8 mouse cellular contexts compared by ENCODE assay signal in genomic region chr4:88033216-88033653, GRCm38 (mm10). TPM values are rescaled to one million over a fixed set of nuclear protein-coding genes. Genes with fewer than 3 reads are reported as not detected.
DNase-seq lines count a peak whose midpoint lies in the region; ATAC-seq and TF ChIP-seq lines count a peak whose summit lies in the region.

Gene Mllt3 (minus strand): TSS chr4:88033364.

- in situ Hi-C loops in CH12.LX (cut with MboI; ENCODE audit: low pct_ligation_motif_present, low pct_unique_long_range_greater_than_20kb, low sequenced_read_pairs): loop anchor here (25.0 kb wide), 2 partner anchors 304 to 671 kb away; no protein-coding TSS in a partner anchor

- peak; percentile 92 for DNase-seq in CH12.LX (ENCODE audit: extremely low read depth)
- DNase-seq in c-Kit-positive CD71-positive TER-119-negative erythroid progenitor cells, embryonic 14.5 days (ENCODE audit: low read depth): peak; percentile 93
- peak; percentile 99 for DNase-seq in forebrain, embryonic 11.5 days (ENCODE audit: low spot score)
- DNase-seq in heart, postnatal 0 days (ENCODE audit: low spot score): peak; percentile 96
- peak; percentile 97 to 98 for DNase-seq in kidney, postnatal 4 days

- H3K36me3 ChIP-seq in CH12.LX (replicated peaks in 1 of 2; ENCODE audit: control insufficient read depth in 1 of 2, insufficient read depth in 1 of 2, low read length in 1 of 2): peaks cover 0 to 18% of the 10 kb centered on the region in 2 experiments
- no peaks in the 10 kb centered on the region for H3K36me3 ChIP-seq in forebrain, embryonic 11.5 days (ENCODE audit: control insufficient read depth, insufficient read depth, low read length)
- H3K36me3 ChIP-seq in heart, postnatal 0 days (replicated peaks; ENCODE audit: control insufficient read depth, insufficient read depth, low read length): 0 out of 2 replicates have a peak, but pooled peaks cover 4% of the 10 kb centered on the region
- no peaks in the 10 kb centered on the region for H3K36me3 ChIP-seq in liver, embryonic 16.5 days (ENCODE audit: control insufficient read depth, insufficient read depth)
- H3K36me3 ChIP-seq in neural tube, embryonic 13.5 days: peaks cover 5% of the 10 kb centered on the region; the same call in 1 of the 2 replicates
- no peaks in the 10 kb centered on the region for H3K36me3 ChIP-seq in testis, adult 2 months (ENCODE audit: control insufficient read depth, insufficient read depth, low read length)

- no peak for TF ChIP-seq RAD21 in CH12.LX (IDR thresholded peaks at IDR 0.05; ENCODE audit: low read depth, low read length)

- no peak within 1 kb of the TSS for H3K27ac ChIP-seq in CH12.LX (ENCODE audit: insufficient read depth, low read depth)
- peak within 1 kb of the TSS; percentile 99 for H3K27ac ChIP-seq in forebrain, embryonic 11.5 days (ENCODE audit: low read depth, low read length)
- H3K27ac ChIP-seq in heart, postnatal 0 days (ENCODE audit: low read depth): peak within 1 kb of the TSS; percentile 82
- H3K27ac ChIP-seq in liver, embryonic 16.5 days (ENCODE audit: low read length): peak within 1 kb of the TSS; percentile 52; the same call in 1 of the 2 replicates
- H3K27ac ChIP-seq in neural tube, embryonic 13.5 days (replicated peaks): peak within 1 kb of the TSS; percentile 98
- no peak within 1 kb of the TSS for H3K27ac ChIP-seq in testis, adult 2 months (ENCODE audit: control insufficient read depth, insufficient read depth, low read depth, low read length)

- peak within 1 kb of the TSS; percentile 100 for H3K4me2 ChIP-seq in CH12.LX (ENCODE audit: insufficient read depth, low read depth, poor library complexity, severe bottlenecking)
- H3K4me2 ChIP-seq in forebrain, embryonic 11.5 days (ENCODE audit: low read depth, low read length, severe bottlenecking): peak within 1 kb of the TSS; percentile 89
- peak within 1 kb of the TSS; percentile 98 for H3K4me2 ChIP-seq in heart, postnatal 0 days (ENCODE audit: low read depth, low read length)
- peak within 1 kb of the TSS; percentile 97 for H3K4me2 ChIP-seq in liver, embryonic 16.5 days (ENCODE audit: low read depth, low read length)
- H3K4me2 ChIP-seq in neural tube, embryonic 13.5 days: peak within 1 kb of the TSS; percentile 64

- under 1% methylated on average over 34 of the region's 37 CpGs for WGBS in forebrain, embryonic 11.5 days
- WGBS in heart, postnatal 0 days: under 1% methylated on average over 37 of the region's 37 CpGs
- WGBS in liver, embryonic 16.5 days (ENCODE audit: insufficient replicate concordance): under 1% methylated on average over 37 of the region's 37 CpGs
- whole genome bisulfite sequencing in neural tube, embryonic 13.5 days: under 1% methylated on average over 37 of the region's 37 CpGs

- peak within 1 kb of the TSS; percentile 84 for H3K9ac ChIP-seq in CH12.LX (ENCODE audit: insufficient read depth, low read depth)
- H3K9ac ChIP-seq in forebrain, embryonic 11.5 days (ENCODE audit: low read length): peak within 1 kb of the TSS; percentile 93
- peak within 1 kb of the TSS; percentile 80 for H3K9ac ChIP-seq in heart, postnatal 0 days (replicated peaks; ENCODE audit: low read depth, low read length)
- H3K9ac ChIP-seq in liver, embryonic 16.5 days (ENCODE audit: low read depth, low read length): peak within 1 kb of the TSS; percentile 68
- H3K9ac ChIP-seq in neural tube, embryonic 13.5 days: peak within 1 kb of the TSS; percentile 92

- TF ChIP-seq CTCF in CH12.LX (conservative IDR thresholded peaks at IDR 0.05 in 1 of 2, IDR thresholded peaks at IDR 0.05 in 1 of 2; ENCODE audit: low read depth in 2 of 2, low read length in 2 of 2): no peak
- TF ChIP-seq CTCF in heart, postnatal 0 days (IDR thresholded peaks at IDR 0.05; ENCODE audit: low read depth): no peak
- no peak for TF ChIP-seq CTCF in testis, adult 2 months (IDR thresholded peaks at IDR 0.05; ENCODE audit: control insufficient read depth, insufficient read depth, insufficient replicate concordance, low read depth, low read length)

- dilution Hi-C loops in CH12.LX (cut with MboI; ENCODE audit: extremely low pct_ligation_motif_present, extremely low pct_unique_long_range_greater_than_20kb, low sequenced_read_pairs): no loop called here

- ATAC-seq in forebrain, embryonic 11.5 days (replicated peaks; ENCODE audit: low FRiP score): peak; percentile 91
- ATAC-seq in heart, postnatal 0 days (ENCODE audit: insufficient read depth, low read depth): peak; percentile 94
- ATAC-seq in liver, embryonic 16.5 days (ENCODE audit: low read depth): peak; percentile 96
- peak; percentile 93 for ATAC-seq in neural tube, embryonic 13.5 days (ENCODE audit: low read depth)

- H3K4me3 ChIP-seq in CH12.LX (replicated peaks in 1 of 3; ENCODE audit: low read depth in 2 of 3, low read length in 2 of 3, poor library complexity in 1 of 3): peak within 1 kb of the TSS; percentile 63 to 72 (median 68)
- H3K4me3 ChIP-seq in forebrain, embryonic 11.5 days (ENCODE audit: low read depth, low read length): peak within 1 kb of the TSS; percentile 92
- H3K4me3 ChIP-seq in heart, postnatal 0 days (ENCODE audit: low read depth, low read length): peak within 1 kb of the TSS; percentile 94
- peak within 1 kb of the TSS; percentile 69 for H3K4me3 ChIP-seq in liver, embryonic 16.5 days (ENCODE audit: low read depth, low read length)
- H3K4me3 ChIP-seq in neural tube, embryonic 13.5 days: peak within 1 kb of the TSS; percentile 66
- peak within 1 kb of the TSS; percentile 84 for H3K4me3 ChIP-seq in testis, adult 2 months (ENCODE audit: control insufficient read depth, low read depth, low read length)

- H3K4me1 ChIP-seq in CH12.LX (ENCODE audit: control insufficient read depth in 1 of 2, insufficient read depth in 2 of 2): peaks cover 0 to 16% of the 10 kb centered on the region in 2 experiments; a peak in 2 of 4 replicates
- no peaks in the 10 kb centered on the region; the same call in 1 of the 2 replicates for H3K4me1 ChIP-seq in forebrain, embryonic 11.5 days (replicated peaks; ENCODE audit: control insufficient read depth, insufficient read depth, low read length)
- H3K4me1 ChIP-seq in heart, postnatal 0 days (ENCODE audit: control insufficient read depth, insufficient read depth): 0 out of 2 replicates have a peak, but pooled peaks cover 3% of the 10 kb centered on the region
- H3K4me1 ChIP-seq in liver, embryonic 16.5 days (ENCODE audit: control insufficient read depth, low read depth, low read length): peaks cover 21% of the 10 kb centered on the region
- H3K4me1 ChIP-seq in neural tube, embryonic 13.5 days (replicated peaks): peaks cover 45% of the 10 kb centered on the region
- H3K4me1 ChIP-seq in testis, adult 2 months (ENCODE audit: control insufficient read depth, insufficient read depth, low read length): peaks cover 23% of the 10 kb centered on the region

- no peaks in the 10 kb centered on the region; the same call in 1 of the 2 replicates for H3K79me2 ChIP-seq in CH12.LX (replicated peaks; ENCODE audit: control insufficient read depth, extremely low read depth, insufficient read depth, poor library complexity, severe bottlenecking)

- H3K9me3 ChIP-seq in CH12.LX (replicated peaks; ENCODE audit: low read length): peaks cover 9% of the 10 kb centered on the region
- no peaks in the 10 kb centered on the region for H3K9me3 ChIP-seq in forebrain, embryonic 11.5 days (ENCODE audit: control insufficient read depth, low read length)
- H3K9me3 ChIP-seq in heart, postnatal 0 days (replicated peaks; ENCODE audit: control insufficient read depth, low read length): no peaks in the 10 kb centered on the region
- no peaks in the 10 kb centered on the region for H3K9me3 ChIP-seq in liver, embryonic 16.5 days (replicated peaks; ENCODE audit: control insufficient read depth, low read length)
- H3K9me3 ChIP-seq in neural tube, embryonic 13.5 days: no peaks in the 10 kb centered on the region

- peak; percentile 53; the same call in 1 of the 2 replicates for TF ChIP-seq POLR2A in CH12.LX (IDR thresholded peaks at IDR 0.05; ENCODE audit: low read depth, low read length)
- no peak for TF ChIP-seq POLR2A in testis, adult 2 months (IDR thresholded peaks at IDR 0.05; ENCODE audit: control insufficient read depth, low read depth, low read length)

- H3K27me3 ChIP-seq in CH12.LX (replicated peaks): no peaks in the 10 kb centered on the region
- H3K27me3 ChIP-seq in forebrain, embryonic 11.5 days (ENCODE audit: control insufficient read depth, insufficient read depth, low read length): peaks cover 2% of the 10 kb centered on the region; the same call in 1 of the 2 replicates
- no peaks in the 10 kb centered on the region for H3K27me3 ChIP-seq in heart, postnatal 0 days (ENCODE audit: control insufficient read depth, insufficient read depth, low read length)
- H3K27me3 ChIP-seq in liver, embryonic 16.5 days (ENCODE audit: control insufficient read depth, insufficient read depth, low read depth, low read length): peaks cover 16% of the 10 kb centered on the region
- H3K27me3 ChIP-seq in neural tube, embryonic 13.5 days: peaks cover 11% of the 10 kb centered on the region
- H3K27me3 ChIP-seq in testis, adult 2 months (ENCODE audit: control insufficient read depth, insufficient read depth, low read length): no peaks in the 10 kb centered on the region

- no peak for TF ChIP-seq EP300 in CH12.LX (IDR thresholded peaks at IDR 0.05; ENCODE audit: low read length)
- no peak for TF ChIP-seq EP300 in heart, postnatal 0 days (IDR thresholded peaks at IDR 0.05; ENCODE audit: low read depth)

TF ChIP-seq in CH12.LX, 34 proteins besides CTCF, POLR2A, EP300 and RAD21 (continues in another document):
- TF ChIP-seq CHD2 (IDR thresholded peaks at IDR 0.05; ENCODE audit: low read length): peak; percentile 68
- TF ChIP-seq NELFE (IDR thresholded peaks at IDR 0.05; ENCODE audit: low read depth, low read length): 0 out of 2 replicates have a peak, but pooled peaks have one; percentile 61
- peak; percentile 96 for TF ChIP-seq NRF1 (IDR thresholded peaks at IDR 0.05; ENCODE audit: low read depth, low read length)
- 0 out of 2 replicates have a peak, but pooled peaks have one; percentile 62 for TF ChIP-seq RCOR1 (conservative IDR thresholded peaks at IDR 0.05; ENCODE audit: low read depth, low read length)
- TF ChIP-seq IRF4 (IDR thresholded peaks at IDR 0.05; ENCODE audit: low read depth, low read length): peak; percentile 68
- peak; percentile 95; the same call in 1 of the 2 replicates for TF ChIP-seq MAZ (IDR thresholded peaks at IDR 0.05; ENCODE audit: low read depth, low read length)

RNA-seq across cellular contexts. Expression of gene Mllt3, which starts in this region (rescaled TPM):
- 5.9 and 10.1 TPM in 2 replicates for total RNA-seq in CH12.LX (2012; rRNA removed)
- 8.3 and 10.5 TPM in 2 replicates for total RNA-seq in CH12.LX (2014; rRNA removed)
- polyA plus RNA-seq in CH12.LX (2012; ENCODE audit: insufficient read length, low read depth): 20.9 and 22.6 TPM in 2 replicates
- 65.7 and 70.8 TPM in 2 replicates for polyA plus RNA-seq in forebrain, embryonic 11.5 days (2014; fragmentation: Nextera tagmentation; extraction: Ambion mirVana)
- total RNA-seq in heart, postnatal 0 days (2014; rRNA removed; ENCODE audit: low replicate concordance): 5.1 and 27.2 TPM in 2 replicates
- 13.5 and 14.6 TPM in 2 replicates for polyA plus RNA-seq in heart, postnatal 0 days (2015; fragmentation: Nextera tagmentation; extraction: Ambion mirVana)
- 83.5 and 89.3 TPM in 2 replicates for polyA plus RNA-seq in liver, embryonic 16.5 days (2015; fragmentation: Nextera tagmentation; extraction: Ambion mirVana)
- 73.6 and 76.0 TPM in 2 replicates for polyA plus RNA-seq in neural tube, embryonic 13.5 days (2015; fragmentation: Nextera tagmentation; extraction: Ambion mirVana)
- 8.3 and 8.4 TPM in 2 replicates for polyA plus RNA-seq in testis, adult 2 months (2012; rRNA removed)

Comparison
In these comparisons a context has a peak if more than half of its experiments do, and no peak if none do; other contexts are left out.
1. H3K27ac ChIP-seq: peak in forebrain, embryonic 11.5 days (single experiment), heart, postnatal 0 days (single experiment), liver, embryonic 16.5 days (single experiment) and neural tube, embryonic 13.5 days (single experiment); none in CH12.LX (single experiment) and testis, adult 2 months (single experiment).
2. Peak in every context shown above with its lines, with median percentiles within 50 percentile points of each other: DNase-seq, H3K4me2 ChIP-seq, H3K4me3 ChIP-seq, H3K9ac ChIP-seq and ATAC-seq.